Mouse (Mus musculus) lung, postnatal 0 days (tissue): ENCODE results near the gene Dctn5. TPM values are rescaled to one million over a fixed set of nuclear protein-coding genes. Genes with fewer than 3 reads are reported as not detected.
A peak's percentile ranks its signal among the peaks of the same experiment; 100 is the strongest.

Experiments
- ATAC-seq: fragments of 200-750 bp; cut with Nextera tagmentation; 2 replicates; pipeline ENCODE4 v1.8.0; 2017; ENCODE audit warnings: moderate library complexity
- DNase-seq: peaks from one replicate; pipeline ENCODE4 v3.0.0-alpha.2; 2016; ENCODE audit warnings: low spot score
- H3K27ac ChIP-seq: fragments of 300-500 bp; sonication (generic); 2 replicates; pipeline ENCODE4 v1.5.1; 2014; ENCODE audit warnings: antibody characterized with exemption, mild to moderate bottlenecking, low read length, mixed read lengths
- H3K27me3 ChIP-seq: fragments of 300-500 bp; sonication (generic); replicated peaks from 2 replicates; pipeline ENCODE4 v1.6.1; 2014; ENCODE audit warnings: low read length, mixed read lengths; ENCODE audit not compliant: insufficient read depth
- H3K36me3 ChIP-seq: fragments of 300-500 bp; sonication (generic); 2 replicates; pipeline ENCODE4 v1.6.1; 2014; ENCODE audit warnings: low read length, mixed read lengths; ENCODE audit not compliant: insufficient read depth
- H3K4me1 ChIP-seq: fragments of 300-500 bp; sonication (generic); 2 replicates; pipeline ENCODE4 v1.6.1; 2014; ENCODE audit warnings: antibody characterized with exemption, low read depth, low read length, mixed read lengths; ENCODE audit not compliant: insufficient read depth
- H3K4me2 ChIP-seq: fragments of 300-500 bp; sonication (generic); replicated peaks from 2 replicates; pipeline ENCODE4 v1.6.1; 2014; ENCODE audit warnings: low read depth, mild to moderate bottlenecking, low read length, moderate library complexity, mixed read lengths
- H3K4me3 ChIP-seq: fragments of 300-500 bp; sonication (generic); 2 replicates; pipeline ENCODE4 v1.5.1; 2014; ENCODE audit warnings: low read depth, low read length
- H3K9ac ChIP-seq: fragments of 300-500 bp; sonication (generic); replicated peaks from 2 replicates; pipeline ENCODE4 v1.6.1; 2014; ENCODE audit warnings: low read depth, mild to moderate bottlenecking
- H3K9me3 ChIP-seq: fragments of 300-500 bp; sonication (generic); 2 replicates; pipeline ENCODE4 v1.6.1; 2016; ENCODE audit warnings: low read length, mixed read lengths
- CTCF ChIP-seq: IDR thresholded peaks from 2 replicates; pipeline ENCODE4 v1.5.1; 2016; ENCODE audit warnings: antibody characterized with exemption, mild to moderate bottlenecking
- EP300 ChIP-seq: IDR thresholded peaks from 2 replicates; pipeline ENCODE4 v1.6.1; 2016; ENCODE audit warnings: antibody characterized with exemption, mild to moderate bottlenecking, control low read depth
- WGBS: fragments of 180-500 bp; shearing (Covaris S2); extraction: QIAGEN DNeasy Blood & Tissue Kit; methylation state at CpG from one replicate; pipeline ENCODE4 v1.1.7; 2014; 5-methylcytosine and 5-hydroxymethylcytosine counted together
- polyA plus RNA-seq: library from polyadenylated mRNA; unstranded; fragments of >200 nt; fragmentation: Nextera tagmentation; extraction: Ambion mirVana; gene quantifications from 2 replicates; pipeline ENCODE4 v1.2.1, GENCODE M21; 2015

Dctn5 gene
- polyA plus RNA-seq, 1 experiment from 2014 or later = 72.9 TPM

GRCm38 (mm10) chr7:122197306-122197705, 64.5 kb downstream of the Dctn5 start:
- Histone ChIP-seq H3K4me3 (no peak overlapping the region), H3K36me3 (no peaks in the 10 kb centered on the region), H3K27ac (no peak overlapping the region), H3K9ac (no peak overlapping the region), H3K9me3 (no peaks in the 10 kb centered on the region), H3K27me3 (no peaks in the 10 kb centered on the region), H3K4me1 (no peaks in the 10 kb centered on the region), H3K4me2 (no peak overlapping the region)
- 30% methylated on average over 4 of the region's 4 CpGs for WGBS
- DNase-seq (peak; percentile 51), ATAC-seq (no peak)
- TF ChIP-seq EP300 (no peak), CTCF (peak; percentile 81)

Other genes with a start within 250 kb of the Dctn5 start
- gene Cog7, start 151.3 kb upstream of the Dctn5 start, polyA plus RNA-seq = 13.4 and 18.3 TPM in 2 replicates
- gene Gga2, start 111.8 kb upstream of the Dctn5 start, polyA plus RNA-seq = 22.3 and 28.3 TPM in 2 replicates
- 19.0 and 23.4 TPM in 2 replicates for gene Ubfd1, start 65.9 kb upstream of the Dctn5 start, polyA plus RNA-seq
- 5.2 and 6.0 TPM in 2 replicates for gene Ears2, start 65.8 kb upstream of the Dctn5 start, polyA plus RNA-seq
- 344 and 362 TPM in 2 replicates for gene Ndufab1, start 31.2 kb upstream of the Dctn5 start, polyA plus RNA-seq
- 2.6 and 2.9 TPM in 2 replicates for gene Palb2, start 56 bp upstream of the Dctn5 start, polyA plus RNA-seq
- gene Plk1, start 26.4 kb downstream of the Dctn5 start, polyA plus RNA-seq = 4.6 and 6.5 TPM in 2 replicates
- 0.21 TPM in 2 replicates for gene Ern2, start 53.2 kb downstream of the Dctn5 start, polyA plus RNA-seq
- 2.0 TPM in 2 replicates for gene Chp2, start 86.5 kb downstream of the Dctn5 start, polyA plus RNA-seq
- 2.2 and 2.3 TPM in 2 replicates for gene Prkcb, start 155.7 kb downstream of the Dctn5 start, polyA plus RNA-seq